Mouse (Mus musculus): Measurements from ENCODE around the gene Sdhc. TPM values are rescaled to one million over a fixed set of nuclear protein-coding genes. Genes with fewer than 3 reads are reported as not detected.

Gene Sdhc
- polyA plus RNA-seq, 1 experiment from 2014 or later: 291 TPM

- WGBS: 96% methylated on average over 9 of the region's 9 CpGs
- DNase-seq (ENCODE audit: low spot score): no peak
- Histone ChIP-seq H3K27ac (replicated peaks; ENCODE audit: low read depth, low read length) (no peak overlapping the region), H3K4me2 (ENCODE audit: low read depth, low read length) (no peak overlapping the region), H3K4me1 (ENCODE audit: control insufficient read depth, insufficient read depth, low read length) (peaks cover 42% of the 10 kb centered on the region; the same call in 1 of the 2 replicates), H3K9ac (ENCODE audit: low read depth, low read length) (no peak overlapping the region), H3K9me3 (ENCODE audit: control insufficient read depth, low read length) (no peaks in the 10 kb centered on the region), H3K27me3 (replicated peaks; ENCODE audit: control insufficient read depth, insufficient read depth, low read length) (peaks cover 42% of the 10 kb centered on the region), H3K4me3 (ENCODE audit: low read depth, low read length) (no peak overlapping the region), H3K36me3 (ENCODE audit: control insufficient read depth, insufficient read depth, low read length) (no peaks in the 10 kb centered on the region)
- ATAC-seq (ENCODE audit: low read depth): no peak
These were observed 40.4 kb upstream of the Sdhc start for GRCm38 (mm10) chr1:171190832-171191231.

DNA sequence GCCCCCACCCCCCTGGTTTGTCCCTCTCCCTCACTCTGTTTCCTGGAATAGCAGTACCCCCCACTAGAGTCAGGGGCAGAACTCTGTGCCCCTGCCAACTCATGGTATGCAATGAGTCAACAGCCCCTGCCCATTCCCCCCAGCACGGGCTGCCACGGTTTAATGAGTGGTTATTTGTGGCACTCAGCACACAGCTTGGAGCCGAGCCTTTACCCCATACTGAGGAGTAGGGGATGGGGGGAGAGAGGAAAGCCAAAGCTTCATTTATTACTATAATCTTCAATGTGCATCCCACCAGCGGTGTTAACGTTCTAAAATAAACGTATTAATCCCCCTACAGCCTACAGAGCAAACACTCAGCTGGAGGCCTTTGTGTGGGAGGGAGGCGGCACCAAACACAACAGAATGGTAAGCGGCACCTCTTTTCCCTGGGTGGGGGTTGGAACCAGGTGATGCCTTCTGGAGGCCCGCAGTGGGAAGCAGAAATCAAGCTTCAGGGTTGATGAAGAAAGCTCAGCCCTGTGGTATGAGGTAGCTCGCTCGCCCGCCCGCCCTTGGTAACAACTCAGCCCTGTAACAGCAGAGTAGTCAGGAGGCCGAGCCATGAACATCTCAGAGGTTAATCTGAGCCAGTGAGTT, 39.2 kb upstream of the Sdhc start:
- peak overlapping the region; percentile 48 for H3K27ac ChIP-seq (replicated peaks; ENCODE audit: low read depth, low read length)
- peaks cover 30% of the 10 kb centered on the region for H3K27me3 ChIP-seq (replicated peaks; ENCODE audit: control insufficient read depth, insufficient read depth, low read length)
- peak; percentile 35 for ATAC-seq (ENCODE audit: low read depth)
- H3K36me3 ChIP-seq (ENCODE audit: control insufficient read depth, insufficient read depth, low read length): no peaks in the 10 kb centered on the region
- peak overlapping the region; percentile 26; the same call in 1 of the 2 replicates for H3K4me2 ChIP-seq (ENCODE audit: low read depth, low read length)
- H3K9ac ChIP-seq (ENCODE audit: low read depth, low read length): no peak overlapping the region
- H3K4me1 ChIP-seq (ENCODE audit: control insufficient read depth, insufficient read depth, low read length): peaks cover 36% of the 10 kb centered on the region; the same call in 1 of the 2 replicates
- 39% methylated on average over 14 of the region's 14 CpGs for WGBS
- H3K4me3 ChIP-seq (ENCODE audit: low read depth, low read length): no peak overlapping the region
- no peaks in the 10 kb centered on the region for H3K9me3 ChIP-seq (ENCODE audit: control insufficient read depth, low read length)
- DNase-seq (ENCODE audit: low spot score): peak; percentile 86

DNA sequence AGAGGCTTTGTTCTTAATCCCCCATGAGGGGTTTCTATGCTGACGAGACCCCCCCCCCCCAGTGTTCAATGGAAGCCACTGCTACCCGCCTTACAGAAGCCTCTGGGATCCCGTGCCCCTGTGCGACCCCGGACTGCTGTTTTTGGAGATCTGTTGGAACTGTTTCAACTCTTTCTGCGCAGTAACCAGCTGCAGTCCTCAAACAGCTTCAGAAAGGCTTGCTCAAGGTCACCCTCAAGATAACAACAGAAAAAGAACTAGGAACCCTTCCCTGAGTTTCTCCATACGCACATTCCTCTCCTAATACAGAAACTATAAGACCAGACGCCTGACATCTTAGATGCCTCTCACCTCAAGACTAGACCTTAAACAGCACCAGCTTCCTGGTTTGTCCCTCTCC, 38.6 kb upstream of the Sdhc start:
- H3K27me3 ChIP-seq (replicated peaks; ENCODE audit: control insufficient read depth, insufficient read depth, low read length): peaks cover 24% of the 10 kb centered on the region
- no peaks in the 10 kb centered on the region for H3K36me3 ChIP-seq (ENCODE audit: control insufficient read depth, insufficient read depth, low read length)
- no peak overlapping the region for H3K4me3 ChIP-seq (ENCODE audit: low read depth, low read length)
- ATAC-seq (ENCODE audit: low read depth) (no peak; the same call in 1 of the 2 replicates), DNase-seq (ENCODE audit: low spot score) (peak; percentile 42)
- 13% methylated on average over 8 of the region's 8 CpGs for WGBS
- H3K9me3 ChIP-seq (ENCODE audit: control insufficient read depth, low read length): no peaks in the 10 kb centered on the region
- H3K4me1 ChIP-seq (ENCODE audit: control insufficient read depth, insufficient read depth, low read length): peaks cover 31% of the 10 kb centered on the region; the same call in 1 of the 2 replicates
- peak overlapping the region; percentile 48; the same call in 1 of the 2 replicates for H3K27ac ChIP-seq (replicated peaks; ENCODE audit: low read depth, low read length)
- H3K4me2 ChIP-seq (ENCODE audit: low read depth, low read length): peak overlapping the region; percentile 26; the same call in 1 of the 2 replicates
- no peak overlapping the region for H3K9ac ChIP-seq (ENCODE audit: low read depth, low read length)

GRCm38 (mm10) chr1:171187851-171188700, 37.7 kb upstream of the Sdhc start:
- no peaks in the 10 kb centered on the region for H3K9me3 ChIP-seq (ENCODE audit: control insufficient read depth, low read length)
- no peak overlapping the region for H3K4me2 ChIP-seq (ENCODE audit: low read depth, low read length)
- H3K36me3 ChIP-seq (ENCODE audit: control insufficient read depth, insufficient read depth, low read length): no peaks in the 10 kb centered on the region
- 55% methylated on average over 13 of the region's 13 CpGs for WGBS
- ATAC-seq (ENCODE audit: low read depth): no peak
- peaks cover 22% of the 10 kb centered on the region; the same call in 1 of the 2 replicates for H3K4me1 ChIP-seq (ENCODE audit: control insufficient read depth, insufficient read depth, low read length)
- peaks cover 17% of the 10 kb centered on the region for H3K27me3 ChIP-seq (replicated peaks; ENCODE audit: control insufficient read depth, insufficient read depth, low read length)
- no peak overlapping the region for H3K4me3 ChIP-seq (ENCODE audit: low read depth, low read length)
- H3K9ac ChIP-seq (ENCODE audit: low read depth, low read length): no peak overlapping the region
- DNase-seq (ENCODE audit: low spot score): peak; percentile 5
- no peak overlapping the region for H3K27ac ChIP-seq (replicated peaks; ENCODE audit: low read depth, low read length)

DNA sequence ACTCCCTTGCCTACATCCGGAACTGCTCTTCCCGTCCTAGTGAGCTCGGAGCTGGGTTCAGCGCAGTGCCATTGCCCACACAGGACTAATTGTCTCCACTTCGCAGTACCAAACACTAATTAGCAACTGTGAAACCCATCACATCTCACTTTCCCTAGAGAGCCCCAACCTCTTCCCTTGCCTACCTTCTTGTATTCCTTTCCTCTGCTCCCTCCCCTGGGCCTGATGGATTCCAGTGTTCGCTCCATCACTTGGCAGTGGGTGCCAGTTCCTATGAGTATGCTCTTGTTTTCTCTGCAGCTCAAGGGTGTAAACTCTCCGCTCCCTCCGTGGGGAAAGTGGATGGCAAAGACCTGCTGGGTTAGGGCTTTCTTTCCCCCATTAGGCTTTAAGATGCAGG, 35.3 kb upstream of the Sdhc start:
- Histone ChIP-seq H3K4me2 (ENCODE audit: low read depth, low read length) (no peak overlapping the region), H3K9ac (ENCODE audit: low read depth, low read length) (no peak overlapping the region), H3K4me3 (ENCODE audit: low read depth, low read length) (no peak overlapping the region), H3K27ac (replicated peaks; ENCODE audit: low read depth, low read length) (no peak overlapping the region), H3K36me3 (ENCODE audit: control insufficient read depth, insufficient read depth, low read length) (no peaks in the 10 kb centered on the region), H3K27me3 (replicated peaks; ENCODE audit: control insufficient read depth, insufficient read depth, low read length) (no peaks in the 10 kb centered on the region; the same call in 1 of the 2 replicates), H3K4me1 (ENCODE audit: control insufficient read depth, insufficient read depth, low read length) (peaks cover 16% of the 10 kb centered on the region; the same call in 1 of the 2 replicates), H3K9me3 (ENCODE audit: control insufficient read depth, low read length) (no peaks in the 10 kb centered on the region)
- peak; percentile 17; the same call in 1 of the 2 replicates for ATAC-seq (ENCODE audit: low read depth)
- peak; percentile 16 for DNase-seq (ENCODE audit: low spot score)
- WGBS: 60% methylated on average over 8 of the region's 8 CpGs

DNA sequence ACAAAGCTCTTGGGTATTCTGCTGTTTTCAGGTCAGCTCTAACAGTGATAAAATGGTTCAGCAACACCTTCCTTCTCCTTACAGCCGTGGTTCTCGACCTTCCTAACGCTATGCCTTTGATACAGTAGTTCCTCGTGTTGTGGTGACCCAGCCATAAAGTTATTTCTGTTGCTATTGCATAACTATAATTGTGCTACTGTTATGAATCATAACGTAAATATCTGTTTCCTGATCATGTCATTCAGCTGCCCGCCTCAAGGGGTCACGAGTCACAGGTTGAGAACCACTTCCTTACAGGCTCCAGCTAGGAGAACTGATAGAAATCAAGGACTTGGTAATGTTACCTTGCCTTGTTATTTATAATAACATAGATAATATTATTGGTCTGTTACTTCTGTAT, 33.9 kb upstream of the Sdhc start:
- H3K36me3 ChIP-seq (ENCODE audit: control insufficient read depth, insufficient read depth, low read length): no peaks in the 10 kb centered on the region
- ATAC-seq (ENCODE audit: low read depth) (no peak), DNase-seq (ENCODE audit: low spot score) (peak; percentile 9)
- no peaks in the 10 kb centered on the region for H3K27me3 ChIP-seq (replicated peaks; ENCODE audit: control insufficient read depth, insufficient read depth, low read length)
- no peak overlapping the region for H3K9ac ChIP-seq (ENCODE audit: low read depth, low read length)
- H3K9me3 ChIP-seq (ENCODE audit: control insufficient read depth, low read length): no peaks in the 10 kb centered on the region
- 81% methylated on average over 7 of the region's 7 CpGs for WGBS
- H3K4me1 ChIP-seq (ENCODE audit: control insufficient read depth, insufficient read depth, low read length): peaks cover 10% of the 10 kb centered on the region; the same call in 1 of the 2 replicates
- H3K4me2 ChIP-seq (ENCODE audit: low read depth, low read length): no peak overlapping the region
- H3K27ac ChIP-seq (replicated peaks; ENCODE audit: low read depth, low read length): no peak overlapping the region
- no peak overlapping the region for H3K4me3 ChIP-seq (ENCODE audit: low read depth, low read length)

GRCm38 (mm10) chr1:171183620-171184019, 33.2 kb upstream of the Sdhc start:
- Histone ChIP-seq H3K9ac (ENCODE audit: low read depth, low read length) (no peak overlapping the region), H3K36me3 (ENCODE audit: control insufficient read depth, insufficient read depth, low read length) (no peaks in the 10 kb centered on the region), H3K4me1 (ENCODE audit: control insufficient read depth, insufficient read depth, low read length) (peaks cover 3% of the 10 kb centered on the region; the same call in 1 of the 2 replicates), H3K4me3 (ENCODE audit: low read depth, low read length) (no peak overlapping the region), H3K4me2 (ENCODE audit: low read depth, low read length) (no peak overlapping the region), H3K9me3 (ENCODE audit: control insufficient read depth, low read length) (no peaks in the 10 kb centered on the region), H3K27me3 (replicated peaks; ENCODE audit: control insufficient read depth, insufficient read depth, low read length) (no peaks in the 10 kb centered on the region), H3K27ac (replicated peaks; ENCODE audit: low read depth, low read length) (no peak overlapping the region)
- no peak for ATAC-seq (ENCODE audit: low read depth)
- WGBS: 43% methylated on average over 3 of the region's 3 CpGs
- DNase-seq (ENCODE audit: low spot score): peak; percentile 26

- Histone ChIP-seq H3K4me1 (ENCODE audit: control insufficient read depth, insufficient read depth, low read length) (0 out of 2 replicates have a peak, but pooled peaks cover 2% of the 10 kb centered on the region), H3K27ac (replicated peaks; ENCODE audit: low read depth, low read length) (no peak overlapping the region), H3K4me2 (ENCODE audit: low read depth, low read length) (no peak overlapping the region), H3K27me3 (replicated peaks; ENCODE audit: control insufficient read depth, insufficient read depth, low read length) (no peaks in the 10 kb centered on the region), H3K9ac (ENCODE audit: low read depth, low read length) (no peak overlapping the region), H3K36me3 (ENCODE audit: control insufficient read depth, insufficient read depth, low read length) (no peaks in the 10 kb centered on the region), H3K4me3 (ENCODE audit: low read depth, low read length) (no peak overlapping the region), H3K9me3 (ENCODE audit: control insufficient read depth, low read length) (no peaks in the 10 kb centered on the region)
- ATAC-seq (ENCODE audit: low read depth) (no peak), DNase-seq (ENCODE audit: low spot score) (no peak)
- WGBS: 84% methylated on average over 3 of the region's 3 CpGs
These were observed 32.6 kb upstream of the Sdhc start for GRCm38 (mm10) chr1:171183025-171183424.

Data from embryonic facial prominence, embryonic 14.5 days (tissue).